Mouse (Mus musculus): ENCODE data around the gene Ripply3.
"Not testable (repeated sequence)": the region's sequence is repeated elsewhere in the genome, so short reads cannot be mapped to it uniquely, and the experiment has no call there.

Gene Ripply3

GRCm38 (mm10) chr16:94314626-94315025 is 13.6 kb upstream of the Ripply3 start:
- no peak for DNase-seq (ENCODE audit: low spot score in 2 of 2)

DNA sequence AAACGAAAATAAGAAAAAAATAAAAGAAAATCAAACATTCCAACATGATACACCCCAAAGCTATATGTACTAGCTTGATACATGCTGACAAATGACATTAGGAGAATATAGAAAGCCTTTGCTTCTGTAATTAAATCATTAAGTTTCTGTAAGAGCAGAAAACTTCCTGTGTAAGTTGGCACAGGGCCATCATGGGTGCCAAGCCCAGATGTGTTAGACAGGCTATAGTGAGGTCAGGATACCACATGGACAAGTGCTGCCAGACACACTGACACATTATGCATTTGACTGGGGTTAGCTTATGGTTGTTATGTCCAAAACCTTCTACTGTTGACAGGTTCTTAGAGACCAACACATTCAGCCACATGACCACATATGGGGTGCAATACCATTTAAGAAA is 13.0 kb upstream of the Ripply3 start:
- DNase-seq (ENCODE audit: low spot score in 2 of 2): no peak

GRCm38 (mm10) chr16:94317752-94318151 is 10.5 kb upstream of the Ripply3 start:
- peak; percentile 60 to 77 for DNase-seq (ENCODE audit: low spot score in 2 of 2)

- no peak for DNase-seq (ENCODE audit: low spot score in 2 of 2)
These were observed 8.0 kb upstream of the Ripply3 start for GRCm38 (mm10) chr16:94320223-94320622.

GRCm38 (mm10) chr16:94323681-94324080 is 4.5 kb upstream of the Ripply3 start:
- DNase-seq (ENCODE audit: low spot score in 2 of 2): no peak

GRCm38 (mm10) chr16:94326008-94326407 is 2.2 kb upstream of the Ripply3 start:
- DNase-seq (ENCODE audit: low spot score in 2 of 2): no peak

DNA sequence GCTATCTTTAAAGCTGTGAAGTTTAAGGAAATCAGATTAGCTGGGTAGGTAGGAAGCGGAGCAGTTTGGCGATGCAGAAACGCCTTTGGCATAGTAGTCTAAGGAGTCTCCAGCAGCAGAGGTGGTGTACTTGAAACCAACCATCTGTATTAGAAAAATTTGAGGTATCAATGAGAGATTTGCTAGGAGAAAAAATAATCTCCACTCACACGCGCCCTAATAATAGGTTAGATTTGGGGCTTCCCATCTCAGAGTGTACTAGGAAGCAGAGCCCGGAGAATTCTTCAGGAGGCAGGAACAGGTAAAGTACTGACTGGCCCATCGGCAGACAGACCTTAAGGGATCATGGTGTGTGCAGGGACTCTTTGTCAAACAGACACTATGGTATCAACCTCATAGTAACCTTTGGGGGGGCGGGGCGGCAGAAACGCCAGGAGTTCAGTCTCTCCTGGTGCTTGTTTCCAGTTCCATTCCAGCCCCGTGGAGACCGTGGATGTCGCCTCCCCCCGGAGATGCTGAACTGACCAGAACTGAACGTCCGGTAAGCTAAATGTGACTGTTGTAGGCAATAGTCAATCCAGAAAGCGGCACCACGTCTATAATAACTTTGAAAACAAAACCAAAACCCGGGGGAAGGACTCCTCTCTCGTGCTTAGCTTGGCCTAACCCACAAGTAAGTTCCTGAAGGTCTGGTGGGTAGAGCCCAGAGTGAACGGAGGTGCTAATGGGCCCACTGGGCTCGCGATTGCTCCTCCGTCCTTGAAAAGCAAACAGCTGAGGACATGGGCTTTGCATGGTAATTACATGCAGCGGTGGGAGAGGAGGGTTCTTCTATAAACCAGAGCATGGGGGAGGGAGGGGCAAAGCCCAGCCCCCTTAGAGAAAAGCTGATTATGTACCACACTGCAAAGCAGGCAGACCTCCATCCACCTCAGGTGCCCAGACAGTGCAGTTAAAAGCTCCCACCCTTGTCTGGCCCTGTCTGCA is 954 bp downstream of the Ripply3 start:
- no peak for DNase-seq (ENCODE audit: low spot score in 2 of 2)

DNA sequence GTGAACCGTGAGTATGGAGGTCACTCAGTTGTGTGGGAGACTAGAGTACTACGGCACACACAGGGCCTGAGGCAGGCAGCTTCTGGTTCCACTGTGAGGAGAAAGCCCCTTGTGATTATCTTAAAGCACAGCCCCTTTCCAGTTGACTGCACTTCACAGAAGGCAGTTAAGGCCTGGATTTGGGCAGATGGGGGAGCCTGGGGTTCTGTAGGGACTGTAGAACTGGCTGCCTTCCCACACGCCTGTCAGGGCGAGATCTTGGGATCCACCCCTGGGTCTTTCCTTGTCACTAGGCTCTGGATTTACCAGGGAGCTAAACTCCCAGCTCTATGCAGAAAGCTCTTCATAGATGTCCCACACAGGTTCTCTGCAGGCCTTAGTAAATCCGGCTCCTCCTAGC is 2.2 kb downstream of the Ripply3 start:
- no peak for DNase-seq (ENCODE audit: low spot score in 2 of 2)

- DNase-seq (ENCODE audit: low spot score in 2 of 2): no peak
These were observed 3.1 kb downstream of the Ripply3 start for GRCm38 (mm10) chr16:94331233-94331885.

DNA sequence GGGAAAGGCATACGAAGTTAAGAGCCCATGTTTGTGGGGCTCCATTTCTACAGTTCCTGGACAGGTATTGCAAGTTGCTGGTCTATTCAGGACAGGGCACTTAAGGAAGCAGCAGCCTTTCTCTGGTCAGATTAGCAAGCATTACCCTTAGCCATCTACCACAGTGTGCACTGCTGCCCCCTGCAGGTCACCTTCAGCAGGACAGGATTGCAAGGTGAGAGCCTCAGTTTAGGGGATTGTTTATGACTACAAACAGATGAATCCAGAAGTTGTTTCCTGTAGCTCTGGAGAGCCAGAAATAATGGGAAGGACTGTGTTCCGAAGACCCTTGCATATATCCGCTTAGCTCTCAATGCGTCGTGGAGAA is 3.6 kb downstream of the Ripply3 start:
- peak in 1 of 2 experiments; percentile 62 for DNase-seq (ENCODE audit: low spot score in 2 of 2)

GRCm38 (mm10) chr16:94335656-94336055 is 7.4 kb downstream of the Ripply3 start:
- DNase-seq (ENCODE audit: low spot score in 2 of 2): no peak

- not testable (repeated sequence) for DNase-seq (ENCODE audit: low spot score in 2 of 2)
These were observed 11.2 kb downstream of the Ripply3 start for GRCm38 (mm10) chr16:94339164-94340160.

- DNase-seq (ENCODE audit: low spot score in 2 of 2): no peak
These were observed 17.5 kb downstream of the Ripply3 start for GRCm38 (mm10) chr16:94345733-94346132.

GRCm38 (mm10) chr16:94347080-94347731 is 19.0 kb downstream of the Ripply3 start:
- DNase-seq (ENCODE audit: low spot score in 2 of 2): no peak

DNA sequence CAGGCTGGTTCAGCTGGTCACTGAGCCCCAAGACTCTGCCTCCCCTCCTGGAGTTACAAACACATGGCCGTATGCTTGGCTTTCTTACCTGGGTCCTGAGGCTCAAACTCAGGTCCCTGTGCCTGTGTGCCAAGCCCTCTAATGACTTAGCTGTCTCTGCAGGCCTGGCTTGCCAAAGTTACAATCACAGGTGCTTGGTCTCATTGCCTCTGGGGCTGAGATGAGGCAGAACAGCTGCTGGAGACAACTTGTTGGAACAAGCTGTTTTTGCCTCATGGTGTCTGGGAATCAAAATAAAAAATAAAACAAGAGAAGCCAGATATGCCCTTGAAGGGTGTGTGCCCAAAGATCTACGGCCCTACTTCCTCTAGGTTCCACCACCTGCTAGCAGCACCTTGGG is 20.6 kb downstream of the Ripply3 start:
- no peak for DNase-seq (ENCODE audit: low spot score in 2 of 2)

GRCm38 (mm10) chr16:94349588-94350286 is 21.5 kb downstream of the Ripply3 start:
- no peak for DNase-seq (ENCODE audit: low spot score in 2 of 2)

GRCm38 (mm10) chr16:94350287-94350677 is 22.1 kb downstream of the Ripply3 start:
- DNase-seq (ENCODE audit: low spot score in 2 of 2): no peak

DNA sequence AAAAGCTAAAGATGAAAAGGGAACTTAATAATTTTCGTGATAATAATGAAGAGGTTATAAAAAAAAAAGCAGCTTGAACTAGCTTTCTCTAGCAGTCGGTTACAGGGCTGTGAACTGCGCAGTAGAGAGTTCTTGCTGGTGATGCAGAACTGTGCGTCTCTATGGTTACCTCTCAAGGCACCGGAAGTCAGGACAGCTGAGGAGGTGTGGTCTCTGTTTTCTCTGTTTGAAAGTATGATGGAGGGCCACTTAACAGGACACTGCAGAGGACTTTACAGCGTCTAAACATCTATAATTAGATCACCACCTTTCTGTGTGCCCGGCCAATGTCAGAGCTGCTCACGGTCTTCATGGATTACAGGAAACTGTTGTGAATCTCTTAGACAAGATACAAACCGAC is 26.2 kb downstream of the Ripply3 start:
- DNase-seq (ENCODE audit: low spot score in 2 of 2): peak; percentile 19

- DNase-seq (ENCODE audit: low spot score in 2 of 2): no peak
These were observed 27.8 kb downstream of the Ripply3 start for GRCm38 (mm10) chr16:94356046-94356445.

DNA sequence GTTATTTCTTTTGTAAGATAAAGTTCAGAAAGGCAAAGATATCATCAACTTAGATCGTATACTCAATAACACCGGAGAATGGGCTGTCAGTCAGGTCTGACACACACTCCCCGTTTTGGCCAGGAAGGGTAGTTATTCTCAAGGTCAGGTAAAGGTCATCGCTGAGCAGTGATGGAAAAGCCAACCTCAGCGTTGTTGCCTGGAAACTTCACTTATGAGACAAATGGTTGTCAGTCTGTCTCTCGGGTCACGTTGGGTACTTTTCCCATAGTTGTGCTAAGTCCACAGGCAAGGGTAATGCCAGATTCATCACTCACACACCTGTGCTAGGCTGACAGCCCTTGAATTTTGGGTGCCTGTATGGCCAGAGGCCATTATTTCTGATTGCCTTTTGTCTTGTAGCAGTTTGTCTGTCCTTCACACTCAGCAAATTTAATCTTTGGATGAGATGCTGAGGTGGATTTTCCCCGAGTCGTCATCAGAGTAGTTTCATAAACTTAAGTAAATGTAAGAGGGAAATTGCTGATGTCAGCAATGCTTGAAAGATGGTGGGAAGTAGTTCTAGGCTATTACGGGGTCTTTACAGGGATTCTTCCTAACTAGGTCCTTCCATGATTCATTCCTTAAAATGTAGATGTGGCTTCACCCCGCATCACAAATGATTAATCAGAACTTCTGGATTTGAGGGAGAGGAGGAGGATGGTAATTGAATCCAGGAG is 28.7 kb downstream of the Ripply3 start:
- no peak for DNase-seq (ENCODE audit: low spot score in 2 of 2)
